Mouse (Mus musculus) kidney, embryonic 14.5 days (tissue): ENCODE measurements around the gene Apobec2. TPM values are rescaled to one million over a fixed set of nuclear protein-coding genes. Genes with fewer than 3 reads are reported as not detected.
A peak's percentile ranks its signal among the peaks of the same experiment; 100 is the strongest.

Experiments
- ATAC-seq: fragments of 200-750 bp; cut with Nextera tagmentation; 2 replicates; pipeline ENCODE4 v1.8.0; 2017; ENCODE audit warnings: moderate number of reproducible peaks, mild to moderate bottlenecking, moderate TSS enrichment, moderate library complexity; ENCODE audit not compliant: low FRiP score, low TSS enrichment
- H3K27ac ChIP-seq: fragments of 300-500 bp; sonication (generic); 2 replicates; pipeline ENCODE4 v1.5.1; 2014; ENCODE audit warnings: low read depth, mild to moderate bottlenecking, low read length, moderate library complexity, mixed read lengths
- H3K27me3 ChIP-seq: fragments of 300-500 bp; sonication (generic); 2 replicates; pipeline ENCODE4 v1.6.1; 2014; ENCODE audit warnings: mild to moderate bottlenecking, low read length; ENCODE audit not compliant: control insufficient read depth, insufficient read depth
- H3K36me3 ChIP-seq: fragments of 300-500 bp; sonication (generic); 2 replicates; pipeline ENCODE4 v1.6.1; 2014; ENCODE audit warnings: low read length, mixed read lengths; ENCODE audit not compliant: control insufficient read depth, insufficient read depth
- H3K4me1 ChIP-seq: fragments of 300-500 bp; sonication (generic); 2 replicates; pipeline ENCODE4 v1.6.1; 2014; ENCODE audit warnings: low read length, mixed read lengths; ENCODE audit not compliant: control insufficient read depth, insufficient read depth
- H3K4me2 ChIP-seq: fragments of 300-500 bp; sonication (generic); replicated peaks from 2 replicates; pipeline ENCODE4 v1.6.1; 2014; ENCODE audit warnings: low read depth, mild to moderate bottlenecking, low read length
- H3K4me3 ChIP-seq: fragments of 300-500 bp; sonication (generic); 2 replicates; pipeline ENCODE4 v1.5.1; 2014; ENCODE audit warnings: mild to moderate bottlenecking, low read length
- H3K9ac ChIP-seq: fragments of 300-500 bp; sonication (generic); 2 replicates; pipeline ENCODE4 v1.6.1; 2014; ENCODE audit warnings: low read depth, mild to moderate bottlenecking, low read length, moderate library complexity
- H3K9me3 ChIP-seq: fragments of 300-500 bp; sonication (generic); 2 replicates; pipeline ENCODE4 v1.6.1; 2016; ENCODE audit warnings: low read length; ENCODE audit not compliant: control insufficient read depth
- WGBS: fragments of 180-500 bp; shearing (Covaris S2); extraction: QIAGEN DNeasy Blood & Tissue Kit; methylation state at CpG from one replicate; pipeline ENCODE4 v1.1.7; 2014; 5-methylcytosine and 5-hydroxymethylcytosine counted together
- polyA plus RNA-seq: library from polyadenylated mRNA; unstranded; fragments of >200 nt; fragmentation: Nextera tagmentation; extraction: Ambion mirVana; gene quantifications from 2 replicates; pipeline ENCODE4 v1.2.1, GENCODE M21; 2014

The Apobec2 gene
- polyA plus RNA-seq, 1 experiment from 2014 or later, result 0.69 TPM

DNA sequence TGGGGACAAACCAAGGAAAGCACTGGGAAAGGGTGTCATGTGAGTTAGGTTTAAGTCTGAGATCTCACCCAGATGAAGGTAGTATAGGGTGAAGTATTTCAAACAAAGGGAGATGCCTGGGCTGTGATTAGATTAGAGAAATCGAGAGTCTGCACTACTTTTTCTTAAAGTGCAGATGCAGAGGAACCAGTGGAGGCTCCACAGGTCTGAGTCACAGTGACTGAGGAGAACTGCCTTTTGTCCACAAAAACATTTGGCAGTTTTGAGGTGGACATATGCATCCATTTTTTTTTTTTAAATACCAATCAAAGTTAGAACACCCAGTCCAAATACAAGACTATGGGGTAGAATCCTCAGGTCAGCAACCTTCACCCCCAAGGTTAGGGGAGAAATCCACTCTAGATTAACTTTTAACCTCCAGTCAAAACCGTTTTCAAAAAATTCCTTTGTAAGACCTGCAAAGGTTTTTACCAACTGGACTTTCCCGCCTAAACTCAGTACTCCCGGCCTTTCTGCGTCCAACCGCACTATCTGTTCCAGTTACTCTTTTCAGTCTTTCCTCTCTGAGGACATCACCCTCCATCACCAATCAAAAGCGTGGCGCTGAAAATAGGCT, 24.7 kb downstream of the Apobec2 start:
- ATAC-seq, result no peak
- Histone ChIP-seq H3K27me3 (no peaks in the 10 kb centered on the region), H3K27ac (peak overlapping the region; percentile 100), H3K36me3 (peaks cover 13% of the 10 kb centered on the region; the same call in 1 of the 2 replicates), H3K4me1 (peaks cover 17% of the 10 kb centered on the region), H3K4me3 (peak overlapping the region; percentile 89), H3K9me3 (no peaks in the 10 kb centered on the region), H3K4me2 (peak overlapping the region; percentile 77), H3K9ac (peak overlapping the region; percentile 99)
- WGBS, result 12% methylated on average over 8 of the region's 8 CpGs

DNA sequence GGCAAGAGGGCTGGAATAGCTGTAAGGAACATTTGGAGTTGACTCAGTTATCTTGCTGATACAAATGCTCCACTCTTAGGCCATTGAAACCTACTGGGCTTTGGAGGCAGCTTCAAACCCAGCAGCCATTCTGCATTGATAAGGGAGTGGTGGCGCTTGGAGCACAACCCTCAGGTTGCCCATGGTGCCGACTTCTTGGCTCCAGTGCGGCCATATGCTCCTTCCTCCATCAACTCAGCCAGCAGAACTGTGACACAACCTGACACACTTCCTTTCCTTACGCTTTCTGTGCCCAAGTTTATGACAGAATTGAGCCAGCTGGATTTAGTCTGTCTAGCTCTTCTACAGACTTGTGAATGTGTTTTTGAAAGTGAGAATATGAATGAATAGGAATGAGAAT, 25.6 kb downstream of the Apobec2 start:
- no peak overlapping the region for H3K27ac ChIP-seq
- H3K9ac ChIP-seq, result peak overlapping the region; percentile 99; the same call in 1 of the 2 replicates
- no peak for ATAC-seq
- peaks cover 6% of the 10 kb centered on the region; the same call in 1 of the 2 replicates for H3K36me3 ChIP-seq
- peaks cover 17% of the 10 kb centered on the region for H3K4me1 ChIP-seq
- H3K4me3 ChIP-seq, result no peak overlapping the region
- 75% methylated on average over 4 of the region's 4 CpGs for WGBS
- 0 out of 2 replicates have a peak overlapping the region, but pooled peaks have one; percentile 77 for H3K4me2 ChIP-seq
- H3K9me3 ChIP-seq, result no peaks in the 10 kb centered on the region
- H3K27me3 ChIP-seq, result no peaks in the 10 kb centered on the region

DNA sequence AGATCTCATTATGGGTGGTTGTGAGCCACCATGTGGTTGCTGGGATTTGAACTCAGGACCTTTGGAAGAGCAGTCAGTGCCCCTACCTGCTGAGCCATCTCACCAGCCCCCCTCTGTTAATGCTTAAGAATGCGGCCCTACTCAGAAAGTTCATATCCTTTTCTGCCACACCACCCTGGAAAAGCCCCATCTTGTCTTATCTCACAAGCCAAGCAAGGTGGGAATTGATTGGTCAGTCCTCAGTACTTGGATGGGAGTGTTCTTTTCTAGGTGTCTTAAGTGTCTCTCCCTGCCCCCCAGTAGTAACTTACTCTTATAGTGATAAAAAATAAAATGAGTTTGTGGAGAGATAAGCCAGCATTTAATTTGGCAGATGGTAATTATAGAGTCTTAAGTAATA, 28.0 kb downstream of the Apobec2 start:
- Histone ChIP-seq H3K27ac (no peak overlapping the region), H3K4me3 (no peak overlapping the region), H3K9ac (no peak overlapping the region), H3K4me1 (peaks cover 7% of the 10 kb centered on the region; the same call in 1 of the 2 replicates), H3K4me2 (no peak overlapping the region), H3K36me3 (peaks cover 11% of the 10 kb centered on the region), H3K27me3 (no peaks in the 10 kb centered on the region), H3K9me3 (no peaks in the 10 kb centered on the region)
- 90% methylated on average over 1 of the region's 1 CpGs for WGBS
- ATAC-seq, result no peak

DNA sequence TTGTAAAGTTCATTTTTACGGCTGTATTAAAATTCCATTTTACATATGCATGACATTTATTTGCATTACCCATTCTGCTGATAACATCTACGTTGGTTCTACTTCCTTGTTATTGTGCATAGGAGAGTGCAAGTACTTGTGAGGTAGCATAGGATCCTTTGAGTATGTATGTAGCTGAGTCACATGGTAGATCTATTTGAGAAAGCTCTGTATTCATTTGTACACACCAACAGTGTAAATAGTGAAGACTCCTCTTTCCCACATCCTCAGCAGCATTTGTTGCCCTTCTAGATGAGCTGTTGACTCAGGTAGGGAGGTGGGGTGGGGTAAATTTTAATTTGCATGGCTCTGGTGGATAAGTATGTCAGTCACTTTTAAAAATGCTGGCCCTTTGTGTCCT, 28.9 kb downstream of the Apobec2 start:
- Histone ChIP-seq H3K9ac (no peak overlapping the region), H3K4me1 (peaks cover 7% of the 10 kb centered on the region; the same call in 1 of the 2 replicates), H3K27me3 (no peaks in the 10 kb centered on the region), H3K9me3 (no peaks in the 10 kb centered on the region), H3K4me2 (no peak overlapping the region), H3K4me3 (no peak overlapping the region), H3K36me3 (peaks cover 19% of the 10 kb centered on the region), H3K27ac (no peak overlapping the region)
- WGBS, result 86% methylated on average over 2 of the region's 2 CpGs
- ATAC-seq, result no peak

DNA sequence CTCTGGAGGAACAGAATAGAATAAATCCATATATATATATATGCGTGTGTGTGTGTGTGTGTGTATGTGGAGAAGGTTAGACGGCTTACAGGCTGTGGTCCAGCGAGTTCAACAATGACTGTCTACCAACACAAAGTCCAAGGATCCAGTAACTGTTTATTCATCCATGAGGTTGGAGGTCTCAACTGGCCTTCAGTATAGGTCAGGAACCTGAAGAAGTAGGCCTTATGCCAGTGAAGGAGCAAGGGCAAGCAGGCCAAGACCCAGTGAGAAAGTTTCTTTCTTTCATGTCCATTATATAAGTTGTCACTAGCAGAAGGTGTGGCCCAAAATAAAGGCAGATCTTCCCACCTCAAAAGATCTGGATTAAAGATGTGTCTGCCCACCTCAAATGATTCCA, 30.0 kb downstream of the Apobec2 start:
- H3K9me3 ChIP-seq, result no peaks in the 10 kb centered on the region
- no peak overlapping the region for H3K27ac ChIP-seq
- H3K4me3 ChIP-seq, result no peak overlapping the region
- no peak overlapping the region for H3K4me2 ChIP-seq
- 92% methylated on average over 3 of the region's 3 CpGs for WGBS
- H3K36me3 ChIP-seq, result peaks cover 30% of the 10 kb centered on the region
- H3K4me1 ChIP-seq, result peaks cover 7% of the 10 kb centered on the region; the same call in 1 of the 2 replicates
- H3K27me3 ChIP-seq, result no peaks in the 10 kb centered on the region
- H3K9ac ChIP-seq, result no peak overlapping the region
- ATAC-seq, result no peak

DNA sequence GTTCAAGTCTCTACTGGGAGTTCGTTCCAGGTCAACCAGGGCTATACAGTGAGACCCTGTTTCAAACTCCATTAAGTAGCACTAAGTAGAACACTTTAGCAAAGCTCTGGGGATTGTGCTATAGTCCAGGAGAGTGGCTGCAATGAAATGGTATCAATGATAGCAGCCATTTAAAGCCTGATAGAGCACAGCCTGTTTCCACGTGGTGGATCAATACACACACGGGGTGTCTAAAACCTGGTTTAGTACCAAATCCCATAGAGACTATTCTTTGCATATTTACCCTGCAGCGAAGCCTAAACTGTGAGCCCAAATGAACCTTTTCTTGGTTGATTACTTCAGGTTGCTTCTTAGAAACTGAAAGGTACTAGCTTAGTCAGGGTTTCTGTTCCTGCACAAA, 31.0 kb downstream of the Apobec2 start:
- H3K36me3 ChIP-seq, result peaks cover 36% of the 10 kb centered on the region
- H3K4me1 ChIP-seq, result no peaks in the 10 kb centered on the region
- no peak overlapping the region for H3K4me3 ChIP-seq
- H3K4me2 ChIP-seq, result no peak overlapping the region
- no peaks in the 10 kb centered on the region for H3K27me3 ChIP-seq
- H3K27ac ChIP-seq, result no peak overlapping the region
- H3K9ac ChIP-seq, result no peak overlapping the region
- no peaks in the 10 kb centered on the region for H3K9me3 ChIP-seq
- WGBS, result 88% methylated on average over 4 of the region's 4 CpGs
- no peak for ATAC-seq

DNA sequence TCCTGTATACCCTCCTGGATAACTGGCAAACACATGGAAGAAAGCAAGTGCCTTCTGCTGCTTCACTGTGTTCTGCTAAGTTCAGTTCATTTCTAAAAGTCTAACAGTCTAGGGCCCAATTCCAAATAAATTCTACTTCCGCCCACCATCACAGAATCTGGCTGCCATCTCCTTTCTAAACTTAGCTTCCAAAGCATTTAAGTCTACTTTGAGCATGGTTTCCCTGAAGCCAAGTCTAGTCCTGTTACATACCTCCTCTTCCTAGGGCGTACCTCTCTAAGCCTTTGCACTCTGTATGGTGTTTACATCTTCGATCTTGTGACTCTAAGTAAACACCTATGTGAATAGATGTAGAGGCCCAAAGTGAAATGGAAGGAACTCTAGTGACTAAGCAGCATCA, 40.1 kb downstream of the Apobec2 start:
- Histone ChIP-seq H3K4me3 (no peak overlapping the region), H3K36me3 (peaks cover 91% of the 10 kb centered on the region), H3K9ac (no peak overlapping the region), H3K27me3 (no peaks in the 10 kb centered on the region), H3K27ac (no peak overlapping the region), H3K4me1 (no peaks in the 10 kb centered on the region), H3K9me3 (no peaks in the 10 kb centered on the region), H3K4me2 (no peak overlapping the region)
- no peak for ATAC-seq
- 95% methylated on average over 3 of the region's 3 CpGs for WGBS

DNA sequence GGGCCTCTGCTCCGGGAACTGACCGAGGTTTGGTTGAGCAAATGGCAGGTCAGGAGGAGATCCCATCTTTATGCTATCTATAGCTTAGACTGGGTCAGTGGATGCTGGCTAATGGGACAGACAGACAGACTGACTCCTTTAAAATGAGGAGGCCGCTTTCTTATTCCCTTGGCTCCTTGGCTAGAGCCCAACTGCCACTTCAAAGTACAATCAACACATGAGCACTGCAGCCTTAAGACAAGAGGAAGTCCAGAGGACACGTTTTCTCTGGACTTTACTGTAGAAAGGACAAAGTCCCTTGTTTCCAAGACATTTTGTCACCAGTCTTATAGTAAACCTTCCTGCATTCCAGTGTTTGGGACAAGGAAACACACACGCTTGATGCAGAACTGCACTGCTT, 41.3 kb downstream of the Apobec2 start:
- WGBS, result 92% methylated on average over 5 of the region's 5 CpGs
- no peak overlapping the region for H3K9ac ChIP-seq
- H3K27me3 ChIP-seq, result no peaks in the 10 kb centered on the region
- ATAC-seq, result no peak
- H3K4me1 ChIP-seq, result no peaks in the 10 kb centered on the region
- no peak overlapping the region for H3K4me3 ChIP-seq
- peaks cover 98% of the 10 kb centered on the region for H3K36me3 ChIP-seq
- no peak overlapping the region for H3K4me2 ChIP-seq
- no peak overlapping the region for H3K27ac ChIP-seq
- H3K9me3 ChIP-seq, result no peaks in the 10 kb centered on the region

DNA sequence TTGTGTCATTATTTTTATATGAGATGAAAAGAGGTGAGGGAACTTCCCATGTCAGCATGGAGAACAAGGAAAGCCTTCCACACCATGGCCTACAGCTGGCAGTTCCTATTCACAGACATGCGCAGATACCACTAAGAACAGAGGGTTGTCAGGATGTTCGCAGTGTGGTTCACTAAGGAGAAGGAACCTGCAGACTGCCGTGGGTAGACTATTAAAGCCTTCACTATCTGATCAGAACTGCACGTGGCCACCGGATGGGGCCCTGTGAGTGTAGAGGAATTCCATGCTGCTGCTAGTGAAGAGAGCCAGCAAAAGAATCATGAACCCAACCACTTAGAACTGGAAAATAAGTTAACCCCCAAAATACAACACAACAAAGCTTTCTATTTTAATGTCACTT, 43.3 kb downstream of the Apobec2 start:
- peaks cover 84% of the 10 kb centered on the region for H3K36me3 ChIP-seq
- no peak for ATAC-seq
- no peaks in the 10 kb centered on the region for H3K9me3 ChIP-seq
- no peak overlapping the region for H3K9ac ChIP-seq
- no peak overlapping the region for H3K4me3 ChIP-seq
- H3K27ac ChIP-seq, result no peak overlapping the region
- no peaks in the 10 kb centered on the region for H3K4me1 ChIP-seq
- no peak overlapping the region for H3K4me2 ChIP-seq
- 95% methylated on average over 5 of the region's 5 CpGs for WGBS
- no peaks in the 10 kb centered on the region for H3K27me3 ChIP-seq
